Mouse (Mus musculus) cortical plate, adult 2 months (tissue): ENCODE measurements around the gene Tcf21.

ENCODE experiments used
- CTCF ChIP-seq: fragments of 200-500 bp; IDR thresholded peaks from 2 replicates; pipeline ENCODE4 v1.5.1; 2011; ENCODE audit warnings: mild to moderate bottlenecking, control low read depth, low read length; ENCODE audit not compliant: insufficient read depth; ENCODE audit errors: extremely low read depth
- POLR2A ChIP-seq: fragments of 200-500 bp; IDR thresholded peaks from 2 replicates; pipeline ENCODE4 v1.6.1; 2011; ENCODE audit warnings: mild to moderate bottlenecking, low read length, control low read depth; ENCODE audit not compliant: insufficient read depth; ENCODE audit errors: extremely low read depth

GRCm38 (mm10) chr10:22777939-22778338, 42.0 kb downstream of the Tcf21 start:
- peak; percentile 63 for TF ChIP-seq CTCF
- no peak for TF ChIP-seq POLR2A
